Mouse (Mus musculus): Measurements from ENCODE around the gene Carf. TPM values are rescaled to one million over a fixed set of nuclear protein-coding genes. Genes with fewer than 3 reads are reported as not detected.

The Carf gene
- polyA plus RNA-seq (2017; shearing (Covaris generic)) = 7.0 TPM

GRCm38 (mm10) chr1:60098024-60098781 is at the start of gene Carf, which contains the start of gene Wdr12:
Gene Carf, plus strand, starts transcription at chr1:60098247.
Gene Wdr12, minus strand, starts transcription at chr1:60098645.

DNA sequence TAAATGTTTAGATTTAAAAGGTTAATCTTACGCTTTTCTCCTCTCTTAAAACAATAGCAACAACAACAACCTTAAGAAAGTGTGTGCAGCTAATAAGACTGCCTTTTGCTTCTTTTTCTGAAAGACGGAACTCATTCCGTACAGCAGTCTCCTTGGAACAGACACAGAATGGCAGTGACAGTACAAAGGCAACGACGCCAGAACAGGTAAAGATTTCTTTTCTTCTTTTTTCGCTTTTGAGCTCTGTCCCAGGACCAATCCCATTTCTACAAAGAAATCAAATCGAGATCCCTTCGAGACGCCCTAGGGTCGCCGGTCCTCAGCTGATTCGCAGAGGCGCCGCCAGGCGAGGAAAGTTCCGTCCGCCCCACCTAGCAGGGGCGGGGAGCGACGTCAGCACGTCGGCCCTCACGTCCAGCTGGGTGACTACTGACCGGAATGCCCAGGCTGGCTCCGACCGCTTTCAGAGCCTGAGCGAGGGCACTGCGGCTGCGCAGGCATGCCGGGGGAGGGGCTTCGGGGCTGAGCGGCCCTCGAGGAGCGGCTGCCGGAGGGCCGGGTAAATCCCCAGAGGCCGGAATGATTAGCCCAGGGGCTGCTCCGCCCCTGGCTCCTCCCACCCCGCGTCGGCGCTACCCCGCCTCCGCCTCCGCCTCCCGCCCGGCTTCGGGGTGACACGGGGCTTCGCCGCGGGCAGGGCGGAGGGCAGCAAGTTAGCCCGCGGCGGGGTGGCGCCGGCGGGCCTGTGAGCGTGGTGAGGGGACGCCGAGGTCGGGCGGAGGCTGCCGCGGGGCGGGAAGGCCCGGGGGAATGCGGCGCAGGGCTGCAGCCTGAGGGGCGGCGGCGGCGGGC is 82.1 kb downstream of the Carf start, which contains the start of gene Nbeal1:
TSS of gene Nbeal1 (plus strand) at position 668 of the 852 bp plus-strand sequence.

Other genes starting within 250 kb of the Carf start
- 91.1 TPM for gene Fam117b, start 185.2 kb upstream of the Carf start, polyA plus RNA-seq (2017; shearing (Covaris generic))
- gene Ica1l, start 55.1 kb upstream of the Carf start, polyA plus RNA-seq (2017; shearing (Covaris generic)) = 2.7 TPM
- 26.4 TPM for gene Wdr12, start 398 bp downstream of the Carf start, polyA plus RNA-seq (2017; shearing (Covaris generic))
- 16.6 TPM for gene Nbeal1, start 82.4 kb downstream of the Carf start, polyA plus RNA-seq (2017; shearing (Covaris generic))
- gene Cyp20a1, start 245.1 kb downstream of the Carf start, polyA plus RNA-seq (2017; shearing (Covaris generic)) = 9.7 TPM

All from effector memory CD4-positive, alpha-beta T cell, adult 5 months (primary cell).